Mouse (Mus musculus): ENCODE measurements around the gene Dusp18. TPM values are rescaled to one million over a fixed set of nuclear protein-coding genes. Genes with fewer than 3 reads are reported as not detected.

Gene Dusp18
- total and polyA plus RNA-seq, 3 experiments = 0.81 to 2.2 TPM; not detected in 1

DNA sequence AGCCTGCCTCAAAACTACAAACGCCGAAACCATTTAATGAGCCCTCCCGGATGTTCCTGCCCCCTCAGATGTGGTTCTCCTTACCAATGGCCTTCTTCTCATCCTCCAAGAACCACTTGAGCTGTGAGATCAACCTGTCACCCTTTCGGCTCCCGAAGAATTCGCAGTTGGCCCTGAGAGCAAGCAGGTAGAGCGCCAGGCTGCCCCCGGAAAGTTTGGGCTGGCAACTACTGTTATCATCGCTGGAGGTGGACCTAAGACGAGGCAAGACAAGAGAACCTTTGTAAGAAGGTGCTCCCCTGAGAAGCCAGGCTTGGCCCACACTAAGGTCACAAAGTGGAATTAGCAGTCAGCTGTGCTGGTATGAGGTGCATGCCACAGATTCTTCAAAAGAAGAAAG, 30.9 kb downstream of the Dusp18 start:
- Histone ChIP-seq H3K27ac (ENCODE audit: control insufficient read depth, low read depth, low read length) (no peak overlapping the region), H3K79me2 (ENCODE audit: control insufficient read depth, insufficient read depth, low read length, poor library complexity) (no peaks in the 10 kb centered on the region), H3K9ac (ENCODE audit: control insufficient read depth, low read depth, low read length, poor library complexity, severe bottlenecking) (no peak overlapping the region), H3K4me3 (ENCODE audit: control insufficient read depth in 1 of 2, insufficient read depth in 1 of 2, low read depth in 2 of 2, low read length in 2 of 2) (no peak overlapping the region), H3K9me3 (replicated peaks; ENCODE audit: insufficient read depth, low read length) (no peaks in the 10 kb centered on the region), H3K36me3 (ENCODE audit: control insufficient read depth in 1 of 2, insufficient read depth in 2 of 2, low read length in 2 of 2) (peaks cover 0 to 10% of the 10 kb centered on the region in 2 experiments; a peak in 2 of 4 replicates), H3K27me3 (ENCODE audit: control insufficient read depth in 1 of 2, insufficient read depth in 2 of 2, low read length in 2 of 2) (no peaks in the 10 kb centered on the region), H3K4me1 (ENCODE audit: control insufficient read depth in 1 of 2, insufficient read depth in 2 of 2, low read length in 2 of 2) (peaks cover 6 to 29% of the 10 kb centered on the region in 2 experiments)
- DNase-seq (ENCODE audit: low read depth, low spot score) = no peak
- no peak for TF ChIP-seq SMC3 (IDR thresholded peaks at IDR 0.05; ENCODE audit: low read depth, low read length)
- TF ChIP-seq GATA1 (IDR thresholded peaks at IDR 0.05; ENCODE audit: low read depth, low read length) = no peak
- TF ChIP-seq ELF1 (IDR thresholded peaks at IDR 0.05; ENCODE audit: low read depth, low read length) = no peak
- TF ChIP-seq RAD21 (IDR thresholded peaks at IDR 0.05; ENCODE audit: low read depth, low read length) = no peak
- no peak for TF ChIP-seq E2F4 (IDR thresholded peaks at IDR 0.05; ENCODE audit: borderline replicate concordance, low read depth, low read length)
- TF ChIP-seq MYB (IDR thresholded peaks at IDR 0.05; ENCODE audit: low read depth, low read length) = no peak
- TF ChIP-seq TBP (IDR thresholded peaks at IDR 0.05; ENCODE audit: low read depth, low read length) = no peak
- no peak for TF ChIP-seq MAX (IDR thresholded peaks at IDR 0.05; ENCODE audit: low read length)
- no peak for TF ChIP-seq ZKSCAN1 (IDR thresholded peaks at IDR 0.05; ENCODE audit: low read depth, low read length)
- TF ChIP-seq POLR2AphosphoS2 (IDR thresholded peaks at IDR 0.05; ENCODE audit: low read length) = no peak
- no peak for TF ChIP-seq USF1 (IDR thresholded peaks at IDR 0.05; ENCODE audit: low read depth, low read length)
- TF ChIP-seq MEF2A (IDR thresholded peaks at IDR 0.05; ENCODE audit: extremely low read depth, insufficient replicate concordance, low read depth, low read length, poor library complexity, severe bottlenecking) = no peak
- no peak for TF ChIP-seq NELFE (IDR thresholded peaks at IDR 0.05; ENCODE audit: low read depth, low read length)

DNA sequence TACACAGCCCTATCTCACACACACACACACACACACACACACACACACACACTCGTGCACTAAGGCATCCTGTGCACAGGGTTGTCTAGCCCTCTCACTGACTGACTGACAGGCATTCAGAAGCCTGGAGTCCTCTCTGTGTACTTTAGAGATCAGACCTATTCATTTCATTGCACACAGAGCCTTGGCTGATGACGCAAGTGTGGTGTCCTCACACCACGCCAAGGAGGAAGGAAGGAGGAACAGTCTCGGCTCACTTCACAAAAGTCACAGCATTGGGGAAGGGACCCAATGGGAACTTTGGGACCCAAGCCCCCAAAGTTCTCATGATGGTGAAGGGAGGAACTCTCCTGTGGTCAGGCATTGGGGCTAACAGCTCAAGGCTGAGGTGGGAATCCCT, 35.0 kb downstream of the Dusp18 start:
- TF ChIP-seq ZKSCAN1 (IDR thresholded peaks at IDR 0.05; ENCODE audit: low read depth, low read length) = no peak
- TF ChIP-seq BHLHE40 (IDR thresholded peaks at IDR 0.05; ENCODE audit: borderline replicate concordance, low read depth, low read length) = no peak
- TF ChIP-seq HCFC1 (IDR thresholded peaks at IDR 0.05; ENCODE audit: low read depth, low read length) = no peak
- no peak for TF ChIP-seq MAZ (IDR thresholded peaks at IDR 0.05; ENCODE audit: low read depth, low read length)
- no peak for TF ChIP-seq UBTF (IDR thresholded peaks at IDR 0.05; ENCODE audit: borderline replicate concordance, insufficient read depth, low read depth, low read length)
- no peak for TF ChIP-seq SIN3A (IDR thresholded peaks at IDR 0.05; ENCODE audit: low read length)
- no peak for TF ChIP-seq ZNF384 (IDR thresholded peaks at IDR 0.05; ENCODE audit: low read depth, low read length)
- TF ChIP-seq MEF2A (IDR thresholded peaks at IDR 0.05; ENCODE audit: extremely low read depth, insufficient replicate concordance, low read depth, low read length, poor library complexity, severe bottlenecking) = no peak
- TF ChIP-seq POLR2AphosphoS2 (IDR thresholded peaks at IDR 0.05; ENCODE audit: low read length) = no peak
- TF ChIP-seq MAFK (IDR thresholded peaks at IDR 0.05; ENCODE audit: borderline replicate concordance, low read depth, low read length) = no peak
- no peak for TF ChIP-seq E2F4 (IDR thresholded peaks at IDR 0.05; ENCODE audit: borderline replicate concordance, low read depth, low read length)
- TF ChIP-seq JUND (IDR thresholded peaks at IDR 0.05; ENCODE audit: low read depth, low read length) = no peak
- no peak for TF ChIP-seq MAX (IDR thresholded peaks at IDR 0.05; ENCODE audit: low read length)
- no peak for TF ChIP-seq SMC3 (IDR thresholded peaks at IDR 0.05; ENCODE audit: low read depth, low read length)
- TF ChIP-seq EP300 (IDR thresholded peaks at IDR 0.05; ENCODE audit: low read depth in 1 of 2, low read length in 2 of 2) = no peak
- no peak for TF ChIP-seq CHD1 (IDR thresholded peaks at IDR 0.05; ENCODE audit: low read depth, low read length)
- no peak for TF ChIP-seq USF1 (IDR thresholded peaks at IDR 0.05; ENCODE audit: low read depth, low read length)
- no peak for TF ChIP-seq ETS1 (IDR thresholded peaks at IDR 0.05; ENCODE audit: low read depth, low read length)
- Histone ChIP-seq H3K27me3 (ENCODE audit: control insufficient read depth in 1 of 2, insufficient read depth in 2 of 2, low read length in 2 of 2) (peaks cover 0 to 5% of the 10 kb centered on the region in 2 experiments; a peak in 2 of 4 replicates), H3K79me2 (ENCODE audit: control insufficient read depth, insufficient read depth, low read length, poor library complexity) (no peaks in the 10 kb centered on the region; the same call in 1 of the 2 replicates), H3K4me3 (ENCODE audit: control insufficient read depth in 1 of 2, insufficient read depth in 1 of 2, low read depth in 2 of 2, low read length in 2 of 2) (no peak overlapping the region), H3K9ac (ENCODE audit: control insufficient read depth, low read depth, low read length, poor library complexity, severe bottlenecking) (no peak overlapping the region), H3K27ac (ENCODE audit: control insufficient read depth, low read depth, low read length) (no peak overlapping the region), H3K9me3 (replicated peaks; ENCODE audit: insufficient read depth, low read length) (no peaks in the 10 kb centered on the region), H3K4me1 (ENCODE audit: control insufficient read depth in 1 of 2, insufficient read depth in 2 of 2, low read length in 2 of 2) (peaks cover 0 to 21% of the 10 kb centered on the region in 2 experiments; a peak in 3 of 4 replicates), H3K36me3 (ENCODE audit: control insufficient read depth in 1 of 2, insufficient read depth in 2 of 2, low read length in 2 of 2) (peaks cover 0 to 14% of the 10 kb centered on the region in 2 experiments; a peak in 2 of 4 replicates)
- peak; percentile 34 for DNase-seq (ENCODE audit: low read depth, low spot score)

All from MEL (cell line).